18 mouse cellular contexts compared by ENCODE assay signal in the genomic region with DNA sequence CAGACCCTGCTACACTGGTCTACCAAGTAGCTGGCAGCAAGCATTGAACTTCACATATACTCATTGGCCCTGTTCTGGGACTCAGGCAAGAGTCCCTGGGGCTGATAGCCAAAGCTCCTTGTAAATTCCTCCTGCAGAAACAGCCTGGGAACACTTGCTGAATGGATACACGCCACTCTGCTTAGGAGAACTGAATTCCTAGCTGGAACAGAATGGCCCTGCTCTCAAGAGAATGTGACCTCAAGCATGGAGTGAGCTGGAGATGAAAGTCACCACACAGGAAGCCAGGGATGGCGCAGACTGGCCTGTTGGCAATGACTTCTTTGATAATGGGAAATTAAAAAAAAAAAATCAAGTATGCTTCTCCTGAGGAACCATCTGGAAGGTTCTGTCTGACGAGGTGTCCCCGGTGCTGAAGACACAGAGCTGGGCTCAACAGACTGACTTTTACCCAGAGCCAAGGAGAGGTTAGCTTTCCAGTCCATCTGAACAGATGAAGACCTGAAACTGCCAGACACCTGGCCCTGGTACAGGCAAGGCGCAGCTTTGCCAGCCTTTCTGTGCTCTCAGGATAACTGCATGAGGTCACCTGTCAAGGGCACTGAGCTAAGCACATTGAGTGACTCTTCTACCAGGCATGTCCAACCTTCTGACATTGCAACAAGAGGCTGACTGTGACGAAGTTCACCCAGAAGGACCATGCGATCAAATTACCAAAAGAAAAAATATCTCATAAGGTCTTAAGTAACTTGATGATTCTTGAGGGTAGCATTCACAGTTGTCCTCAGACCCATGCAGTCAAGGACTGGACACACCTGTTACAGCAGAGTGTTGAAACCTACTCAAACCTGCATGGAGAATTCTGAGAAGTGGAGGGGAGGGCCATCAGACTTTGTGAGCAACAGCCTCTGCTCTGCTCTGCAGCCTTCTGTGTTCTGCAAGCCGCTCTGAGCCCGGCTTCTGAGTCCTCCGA.
DNase-seq lines count a peak whose midpoint lies in the region; ATAC-seq and TF ChIP-seq lines count a peak whose summit lies in the region.
"Had no signal": no experiment of that assay in that cellular context is flagged by ENCODE, and none has a peak within 500 bp of the region (broad histone marks: within the 10 kb centered on the region; RNA-seq: fewer than 3 reads in every experiment).

No protein-coding gene starts in this region.

- no peak overlapping the region for H3K27ac ChIP-seq in heart, postnatal 0 days (ENCODE audit: low read depth)
- H3K27ac ChIP-seq in heart, embryonic 12.5 days (ENCODE audit: poor library complexity, severe bottlenecking): no peak overlapping the region
- H3K27ac ChIP-seq in cerebellum, adult 2 months (ENCODE audit: insufficient read depth, low read length): no peak overlapping the region
- H3K27ac ChIP-seq in thymus, adult 2 months (ENCODE audit: control insufficient read depth, insufficient read depth, low read length): no peak overlapping the region
- H3K27ac ChIP-seq: embryonic facial prominence, embryonic 13.5 days; forebrain, embryonic 10.5 days; hindbrain, embryonic 10.5 days; limb, embryonic 13.5 days; liver, embryonic 15.5 days; macrophage; midbrain, embryonic 13.5 days had no signal

- H3K4me2 ChIP-seq in heart, postnatal 0 days (ENCODE audit: low read depth, low read length): no peak overlapping the region
- no peak overlapping the region for H3K4me2 ChIP-seq in heart, embryonic 12.5 days
- H3K4me2 ChIP-seq: embryonic facial prominence, embryonic 13.5 days; limb, embryonic 13.5 days; liver, embryonic 15.5 days; midbrain, embryonic 13.5 days had no signal

- no peak for DNase-seq in heart, postnatal 0 days (ENCODE audit: low spot score)
- peak; percentile 33 for DNase-seq in brain, adult 2 months (ENCODE audit: low read depth, low spot score)
- peak; percentile 44 to 71 for DNase-seq in cerebellum, adult 2 months
- peak; percentile 39 for DNase-seq in fat pad, adult 2 months (ENCODE audit: extremely low read depth, low read depth, low spot score)
- DNase-seq in thymus, adult 2 months: no peak
- DNase-seq in kidney, adult 18-20 months: no peak
- DNase-seq: kidney, postnatal 4 days; right cerebral cortex, postnatal 14 days had no signal

- no peak overlapping the region for H3K4me3 ChIP-seq in heart, postnatal 0 days (ENCODE audit: low read depth, low read length)
- no peak overlapping the region for H3K4me3 ChIP-seq in heart, embryonic 12.5 days
- H3K4me3 ChIP-seq in cerebellum, adult 2 months (replicated peaks; ENCODE audit: insufficient read depth, low read depth, low read length): no peak overlapping the region
- no peak overlapping the region for H3K4me3 ChIP-seq in thymus, adult 2 months (ENCODE audit: control insufficient read depth, insufficient read depth, low read length)
- H3K4me3 ChIP-seq: embryonic facial prominence, embryonic 13.5 days; forebrain, embryonic 10.5 days; hindbrain, embryonic 10.5 days; limb, embryonic 13.5 days; liver, embryonic 15.5 days; midbrain, embryonic 13.5 days had no signal

- H3K4me1 ChIP-seq in heart, postnatal 0 days (ENCODE audit: control insufficient read depth, insufficient read depth): no peaks in the 10 kb centered on the region; the same call in 1 of the 2 replicates
- H3K4me1 ChIP-seq in heart, embryonic 12.5 days (replicated peaks): no peaks in the 10 kb centered on the region
- H3K4me1 ChIP-seq in cerebellum, adult 2 months (ENCODE audit: control insufficient read depth, insufficient read depth, low read length): peaks cover 5% of the 10 kb centered on the region; the same call in 1 of the 2 replicates
- peaks cover 12% of the 10 kb centered on the region for H3K4me1 ChIP-seq in thymus, adult 2 months (replicated peaks; ENCODE audit: control insufficient read depth, insufficient read depth, low read length)
- H3K4me1 ChIP-seq: embryonic facial prominence, embryonic 13.5 days; forebrain, embryonic 10.5 days; hindbrain, embryonic 10.5 days; limb, embryonic 13.5 days; liver, embryonic 15.5 days; midbrain, embryonic 13.5 days had no signal

- no peak for TF ChIP-seq EP300 in heart, postnatal 0 days (IDR thresholded peaks at IDR 0.05; ENCODE audit: low read depth)

- H3K27me3 ChIP-seq in heart, postnatal 0 days (ENCODE audit: control insufficient read depth, insufficient read depth, low read length): no peaks in the 10 kb centered on the region
- no peaks in the 10 kb centered on the region for H3K27me3 ChIP-seq in heart, embryonic 12.5 days (replicated peaks)
- no peaks in the 10 kb centered on the region for H3K27me3 ChIP-seq in cerebellum, adult 2 months (ENCODE audit: control insufficient read depth, insufficient read depth, low read length)
- no peaks in the 10 kb centered on the region for H3K27me3 ChIP-seq in thymus, adult 2 months (ENCODE audit: control insufficient read depth, insufficient read depth, low read length)
- H3K27me3 ChIP-seq: embryonic facial prominence, embryonic 13.5 days; limb, embryonic 13.5 days; liver, embryonic 15.5 days; midbrain, embryonic 13.5 days; Patski had no signal

- no peak overlapping the region for H3K9ac ChIP-seq in heart, postnatal 0 days (replicated peaks; ENCODE audit: low read depth, low read length)
- no peak overlapping the region for H3K9ac ChIP-seq in heart, embryonic 12.5 days
- H3K9ac ChIP-seq: embryonic facial prominence, embryonic 13.5 days; limb, embryonic 13.5 days; liver, embryonic 15.5 days; midbrain, embryonic 13.5 days had no signal

- H3K9me3 ChIP-seq in heart, postnatal 0 days (replicated peaks; ENCODE audit: control insufficient read depth, low read length): no peaks in the 10 kb centered on the region
- no peaks in the 10 kb centered on the region for H3K9me3 ChIP-seq in heart, embryonic 12.5 days (replicated peaks)
- H3K9me3 ChIP-seq: embryonic facial prominence, embryonic 13.5 days; forebrain, embryonic 10.5 days; hindbrain, embryonic 10.5 days; limb, embryonic 13.5 days; liver, embryonic 15.5 days; midbrain, embryonic 13.5 days had no signal

- WGBS in heart, postnatal 0 days: 72% methylated on average over 10 of the region's 10 CpGs
- 86% methylated on average over 10 of the region's 10 CpGs for WGBS in heart, embryonic 12.5 days
- WGBS in cerebellum, adult 2 months: 56% methylated on average over 10 of the region's 10 CpGs
- WGBS in thymus, adult 2 months: 72% methylated on average over 10 of the region's 10 CpGs

- peaks cover 44% of the 10 kb centered on the region; the same call in 1 of the 2 replicates for H3K36me3 ChIP-seq in heart, postnatal 0 days (replicated peaks; ENCODE audit: control insufficient read depth, insufficient read depth, low read length)
- peaks cover 78% of the 10 kb centered on the region for H3K36me3 ChIP-seq in heart, embryonic 12.5 days
- H3K36me3 ChIP-seq in thymus, adult 2 months (ENCODE audit: control insufficient read depth, insufficient read depth, low read length): peaks cover 8% of the 10 kb centered on the region; the same call in 1 of the 2 replicates
- H3K36me3 ChIP-seq: forebrain, embryonic 10.5 days; midbrain, embryonic 13.5 days had no signal

- no peak for TF ChIP-seq CTCF in heart, postnatal 0 days (IDR thresholded peaks at IDR 0.05; ENCODE audit: low read depth)
- no peak for TF ChIP-seq CTCF in cerebellum, adult 2 months (IDR thresholded peaks at IDR 0.05; ENCODE audit: borderline replicate concordance, insufficient read depth, low read depth, low read length)
- no peak for TF ChIP-seq CTCF in thymus, adult 2 months (IDR thresholded peaks at IDR 0.05; ENCODE audit: borderline replicate concordance, control insufficient read depth, extremely low read depth, insufficient read depth, low read length, poor library complexity)

- TF ChIP-seq POLR2A in cerebellum, adult 2 months (IDR thresholded peaks at IDR 0.05; ENCODE audit: borderline replicate concordance, insufficient read depth, low read length): no peak
- no peak for TF ChIP-seq POLR2A in thymus, adult 2 months (IDR thresholded peaks at IDR 0.05; ENCODE audit: control insufficient read depth, extremely low read depth, insufficient read depth, low read length, poor library complexity)

- 0 out of 2 replicates have a peak, but pooled peaks have one; percentile 55 for ATAC-seq in heart, postnatal 0 days (ENCODE audit: insufficient read depth, low read depth)
- ATAC-seq in heart, embryonic 12.5 days (ENCODE audit: insufficient number of reproducible peaks, low FRiP score): no peak
- ATAC-seq: activated CD4-positive, CD25-positive, alpha-beta regulatory T cell, adult 4 months; midbrain, embryonic 13.5 days; Patski had no signal

Comparison
In these comparisons a context has a peak if more than half of its experiments do, and no peak if none do; other contexts are left out.
1. DNase-seq: peak in brain, adult 2 months (single experiment), cerebellum, adult 2 months (2 of 2) and fat pad, adult 2 months (single experiment); none in heart, postnatal 0 days (single experiment), thymus, adult 2 months (single experiment) and kidney, adult 18-20 months (single experiment).